In the genomic region with DNA sequence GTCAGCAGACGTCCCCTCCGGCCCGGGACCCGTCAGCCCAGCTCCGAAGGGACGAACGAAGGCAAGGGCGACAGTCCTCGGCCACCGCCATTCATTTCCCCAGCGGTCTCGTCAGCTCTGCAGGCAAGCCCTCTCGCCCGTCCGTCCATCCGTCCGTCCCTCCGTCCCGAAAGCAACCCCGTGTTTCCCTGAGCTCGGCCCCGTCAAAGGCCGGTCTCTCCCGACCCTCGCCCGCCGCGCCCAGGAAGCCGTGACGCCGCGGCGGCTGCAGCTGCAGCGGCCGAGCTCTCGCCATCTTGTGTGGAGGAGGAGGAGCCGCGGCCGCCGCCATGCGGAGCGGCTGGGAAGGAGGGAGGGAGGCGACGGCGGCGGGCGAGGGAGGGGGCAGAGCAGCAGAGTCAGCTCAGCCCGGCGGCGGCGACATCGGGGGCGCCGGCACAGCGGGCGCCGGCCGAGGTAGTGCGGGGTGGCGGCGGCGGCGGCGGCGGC, we compare ENCODE assay signal across 8 mouse cellular contexts. TPM values are rescaled to one million over a fixed set of nuclear protein-coding genes. Genes with fewer than 3 reads are reported as not detected.
DNase-seq lines count a peak whose midpoint lies in the region; ATAC-seq and TF ChIP-seq lines count a peak whose summit lies in the region.

No protein-coding gene starts in this region.

- under 1% methylated on average over 50 of the region's 65 CpGs for WGBS in heart, embryonic 11.5 days (ENCODE audit: insufficient replicate concordance)
- WGBS in kidney, embryonic 16.5 days, result under 1% methylated on average over 36 of the region's 65 CpGs
- under 1% methylated on average over 52 of the region's 65 CpGs for WGBS in liver, adult 2 months

- H3K9ac ChIP-seq in heart, embryonic 11.5 days (ENCODE audit: low read depth, low read length), result peak overlapping the region; percentile 100
- peak overlapping the region; percentile 100 for H3K9ac ChIP-seq in kidney, embryonic 16.5 days (replicated peaks; ENCODE audit: low read length)
- peak overlapping the region; percentile 96 for H3K9ac ChIP-seq in liver, adult 2 months (ENCODE audit: low read depth, low read length)

- no peak for TF ChIP-seq CTCF in embryonic fibroblast, embryonic 13.5 days (IDR thresholded peaks at IDR 0.05; ENCODE audit: borderline replicate concordance, insufficient read depth, low read length)
- no peak for TF ChIP-seq CTCF in liver, adult 2 months (IDR thresholded peaks at IDR 0.05; ENCODE audit: low read depth, low read length)

- TF ChIP-seq POLR2A in embryonic fibroblast, embryonic 13.5 days (IDR thresholded peaks at IDR 0.05; ENCODE audit: low read depth, low read length), result peak; percentile 53
- TF ChIP-seq POLR2A in liver, adult 2 months (IDR thresholded peaks at IDR 0.05; ENCODE audit: extremely low read depth, insufficient read depth, low read length), result no peak; the same call in 1 of the 2 replicates

- H3K4me3 ChIP-seq in embryonic fibroblast, embryonic 13.5 days (ENCODE audit: insufficient read depth, low read length), result peak overlapping the region; percentile 89
- H3K4me3 ChIP-seq in heart, embryonic 11.5 days (ENCODE audit: low read depth, low read length), result peak overlapping the region; percentile 100
- H3K4me3 ChIP-seq in kidney, embryonic 16.5 days (ENCODE audit: low read length), result peak overlapping the region; percentile 91
- peak overlapping the region; percentile 95 for H3K4me3 ChIP-seq in liver, adult 2 months (ENCODE audit: insufficient read depth, low read depth, low read length)

- ATAC-seq in heart, embryonic 11.5 days (replicated peaks; ENCODE audit: insufficient number of reproducible peaks, low FRiP score, low TSS enrichment), result peak; percentile 23
- ATAC-seq in kidney, embryonic 16.5 days (ENCODE audit: low FRiP score, low TSS enrichment), result peak; percentile 62
- ATAC-seq in monocyte, adult 5-6 weeks (replicated peaks; ENCODE audit: insufficient number of reproducible peaks, low FRiP score, low TSS enrichment, poor library complexity, severe bottlenecking), result peak; percentile 70

- H3K36me3 ChIP-seq in heart, embryonic 11.5 days (ENCODE audit: control insufficient read depth, insufficient read depth, low read length), result peaks cover 11% of the 10 kb centered on the region
- H3K36me3 ChIP-seq in kidney, embryonic 16.5 days (ENCODE audit: insufficient read depth, low read length), result peaks cover 20% of the 10 kb centered on the region
- peaks cover 11% of the 10 kb centered on the region for H3K36me3 ChIP-seq in liver, adult 2 months (ENCODE audit: control insufficient read depth, insufficient read depth, low read length)

- DNase-seq in 416B (ENCODE audit: low read depth), result peak; percentile 75
- peak; percentile 92 for DNase-seq in brain, adult 2 months (ENCODE audit: low read depth, low spot score)
- peak; percentile 33 for DNase-seq in liver, adult 2 months (ENCODE audit: extremely low read depth, low read depth, low spot score)
- DNase-seq in spleen, postnatal 4 days (ENCODE audit: low spot score in 2 of 2), result peak; percentile 84 to 93

- H3K9me3 ChIP-seq in heart, embryonic 11.5 days (replicated peaks; ENCODE audit: control insufficient read depth, low read length), result no peaks in the 10 kb centered on the region
- H3K9me3 ChIP-seq in kidney, embryonic 16.5 days (ENCODE audit: low read length), result no peaks in the 10 kb centered on the region

- peaks cover under 1% of the 10 kb centered on the region; the same call in 1 of the 2 replicates for H3K4me1 ChIP-seq in embryonic fibroblast, embryonic 13.5 days (ENCODE audit: control insufficient read depth, insufficient read depth, low read length)
- peaks cover 18% of the 10 kb centered on the region for H3K4me1 ChIP-seq in heart, embryonic 11.5 days (ENCODE audit: control insufficient read depth, insufficient read depth, low read length)
- peaks cover 39% of the 10 kb centered on the region for H3K4me1 ChIP-seq in kidney, embryonic 16.5 days (ENCODE audit: insufficient read depth, low read length)
- peaks cover 19% of the 10 kb centered on the region for H3K4me1 ChIP-seq in liver, adult 2 months (ENCODE audit: control insufficient read depth, insufficient read depth, low read length)

- peaks cover 34% of the 10 kb centered on the region; the same call in 1 of the 2 replicates for H3K79me2 ChIP-seq in liver, adult 2 months (ENCODE audit: control insufficient read depth, insufficient read depth, low read length)

- peak overlapping the region; percentile 95 for H3K27ac ChIP-seq in embryonic fibroblast, embryonic 13.5 days (ENCODE audit: insufficient read depth, low read length)
- peak overlapping the region; percentile 99 for H3K27ac ChIP-seq in heart, embryonic 11.5 days (ENCODE audit: low read depth, low read length)
- peak overlapping the region; percentile 99 for H3K27ac ChIP-seq in kidney, embryonic 16.5 days (ENCODE audit: low read length)
- H3K27ac ChIP-seq in liver, adult 2 months (replicated peaks; ENCODE audit: insufficient read depth, low read depth, low read length), result peak overlapping the region; percentile 83

- peak overlapping the region; percentile 63 for H3K4me2 ChIP-seq in heart, embryonic 11.5 days
- H3K4me2 ChIP-seq in kidney, embryonic 16.5 days (replicated peaks; ENCODE audit: low read depth, low read length), result peak overlapping the region; percentile 60

- no peaks in the 10 kb centered on the region for H3K27me3 ChIP-seq in heart, embryonic 11.5 days (ENCODE audit: control insufficient read depth, insufficient read depth, low read length)
- H3K27me3 ChIP-seq in kidney, embryonic 16.5 days (ENCODE audit: insufficient read depth, low read length), result no peaks in the 10 kb centered on the region
- no peaks in the 10 kb centered on the region for H3K27me3 ChIP-seq in liver, adult 2 months (ENCODE audit: control insufficient read depth, insufficient read depth, low read length)

RNA-seq across cellular contexts. Expression of gene Ddx6, which starts 0.4 kb away (rescaled TPM):
- 164 TPM in 2 replicates for polyA plus RNA-seq in embryonic fibroblast, embryonic 13.5 days (2011; ENCODE audit: insufficient read length, low read depth, missing spikeins)
- polyA plus RNA-seq in heart, embryonic 11.5 days (2014; fragmentation: Nextera tagmentation; extraction: Ambion mirVana), result 7.7 and 15.0 TPM in 2 replicates
- polyA plus RNA-seq in kidney, embryonic 16.5 days (2015; fragmentation: Nextera tagmentation; extraction: Ambion mirVana), result 11.2 and 13.9 TPM in 2 replicates
- total RNA-seq in liver, adult 2 months (2014; rRNA removed), result 58.4 and 58.7 TPM in 2 replicates
- polyA plus RNA-seq in liver, adult 2 months (2012; rRNA removed), result 8.4 and 8.8 TPM in 2 replicates
- 131 to 157 TPM (median 139 TPM) in 3 replicates for total RNA-seq in monocyte, adult 5-6 weeks (2017)

RNA-seq across cellular contexts. Expression of gene Cxcr5, which starts 42.7 kb away (rescaled TPM):
- not detected in 2 replicates for polyA plus RNA-seq in embryonic fibroblast, embryonic 13.5 days (2011; ENCODE audit: insufficient read length, low read depth, missing spikeins)
- 0.06 TPM in 1 of 2 replicates, not detected in the other for polyA plus RNA-seq in heart, embryonic 11.5 days (2014; fragmentation: Nextera tagmentation; extraction: Ambion mirVana)
- polyA plus RNA-seq in kidney, embryonic 16.5 days (2015; fragmentation: Nextera tagmentation; extraction: Ambion mirVana), result 0.11 TPM in 1 of 2 replicates, not detected in the other
- 0.18 and 0.20 TPM in 2 replicates for total RNA-seq in liver, adult 2 months (2014; rRNA removed)
- polyA plus RNA-seq in liver, adult 2 months (2012; rRNA removed), result 0.24 and 1.4 TPM in 2 replicates
- 13.4 to 23.0 TPM (median 17.5 TPM) in 3 replicates for total RNA-seq in monocyte, adult 5-6 weeks (2017)

Comparison
In these comparisons a context has a peak if more than half of its experiments do, and no peak if none do; other contexts are left out.
1. Peak in every context shown above with its lines: DNase-seq, ATAC-seq, H3K4me3 ChIP-seq and H3K27ac ChIP-seq.
2. DNase-seq: peak in every context shown above with its lines; median percentile 92 in brain, adult 2 months; 88 in spleen, postnatal 4 days; 75 in 416B; 33 in liver, adult 2 months.
3. RNA of gene Ddx6, which starts 0.4 kb away (polyA plus RNA-seq): 164 TPM in embryonic fibroblast, embryonic 13.5 days; 7.7 to 15.0 TPM in heart, embryonic 11.5 days, 11.2 to 13.9 TPM in kidney, embryonic 16.5 days and 8.4 to 8.8 TPM in liver, adult 2 months; every median in the first group is over 10 times any median in the second.